Mouse (Mus musculus) ES-Bruce4 (cell line): Measurements from ENCODE around the gene Gab2. TPM values are rescaled to one million over a fixed set of nuclear protein-coding genes. Genes with fewer than 3 reads are reported as not detected.

ENCODE experiments used
- H3K27ac ChIP-seq: 2 replicates; pipeline ENCODE4 v1.5.1; 2012; ENCODE audit warnings: low read length, inconsistent platforms; ENCODE audit not compliant: insufficient read depth
- H3K27me3 ChIP-seq: 2 replicates; pipeline ENCODE4 v1.6.1; 2012; ENCODE audit warnings: mild to moderate bottlenecking, low read length, inconsistent platforms; ENCODE audit not compliant: control insufficient read depth, poor library complexity, insufficient read depth, severe bottlenecking
- H3K36me3 ChIP-seq: 2 replicates; pipeline ENCODE4 v1.6.1; 2012; ENCODE audit warnings: inconsistent platforms, mild to moderate bottlenecking, low read length, moderate library complexity; ENCODE audit not compliant: control insufficient read depth, poor library complexity, insufficient read depth, severe bottlenecking
- H3K4me1 ChIP-seq: one replicate; pipeline ENCODE4 v1.8.1; 2011; ENCODE audit warnings: low read length; ENCODE audit not compliant: control insufficient read depth, insufficient read depth
- H3K4me3 ChIP-seq: 2 replicates; pipeline ENCODE4 v1.5.1; 2011; ENCODE audit warnings: low read depth, mild to moderate bottlenecking, low read length
- H3K9ac ChIP-seq: 2 replicates; pipeline ENCODE4 v1.6.1; 2012; ENCODE audit warnings: low read depth, mild to moderate bottlenecking, inconsistent platforms; ENCODE audit not compliant: poor library complexity, severe bottlenecking
- H3K9me3 ChIP-seq: replicated peaks from 2 replicates; pipeline ENCODE4 v1.6.1; 2012; ENCODE audit warnings: mild to moderate bottlenecking, low read length, inconsistent platforms; ENCODE audit not compliant: control insufficient read depth, poor library complexity, insufficient read depth, severe bottlenecking
- CTCF ChIP-seq: IDR thresholded peaks from one replicate; pipeline ENCODE4 v1.8.1; 2011; ENCODE audit warnings: low read depth, low read length
- EP300 ChIP-seq: IDR thresholded peaks from 2 replicates; pipeline ENCODE4 v1.6.1; 2011; ENCODE audit warnings: low read depth, low read length; ENCODE audit not compliant: insufficient read depth
- POLR2A ChIP-seq: IDR thresholded peaks from one replicate; pipeline ENCODE4 v1.8.1; 2011; ENCODE audit warnings: low read length; ENCODE audit not compliant: insufficient read depth
- polyA plus RNA-seq: library from polyadenylated mRNA; stranded (reverse); fragments of >200 nt; gene quantifications from 2 replicates; pipeline ENCODE4 v1.2.4, GENCODE M21; 2011; ENCODE audit warnings: low read depth; ENCODE audit not compliant: missing spikeins, insufficient read depth, insufficient read length

The Gab2 gene
- polyA plus RNA-seq, 1 experiment = 2.6 TPM

GRCm38 (mm10) chr7:97340907-97341849 is 259.8 kb downstream of the Gab2 start:
- H3K36me3 ChIP-seq = no peaks in the 10 kb centered on the region
- peaks cover 2% of the 10 kb centered on the region for H3K4me1 ChIP-seq
- no peak for TF ChIP-seq CTCF
- TF ChIP-seq POLR2A = no peak
- TF ChIP-seq EP300 = no peak
- H3K9ac ChIP-seq = no peak overlapping the region
- 0 out of 2 replicates have a peak overlapping the region, but pooled peaks have one; percentile 2 for H3K27ac ChIP-seq
- no peaks in the 10 kb centered on the region for H3K27me3 ChIP-seq
- no peaks in the 10 kb centered on the region for H3K9me3 ChIP-seq
- no peak overlapping the region for H3K4me3 ChIP-seq

- H3K27me3 ChIP-seq = no peaks in the 10 kb centered on the region
- TF ChIP-seq POLR2A (no peak), EP300 (no peak), CTCF (no peak)
- no peaks in the 10 kb centered on the region for H3K36me3 ChIP-seq
These were observed 261.6 kb downstream of the Gab2 start for GRCm38 (mm10) chr7:97342961-97343360.

GRCm38 (mm10) chr7:97344655-97345054 is 263.3 kb downstream of the Gab2 start:
- Histone ChIP-seq H3K4me1 (peaks cover 2% of the 10 kb centered on the region), H3K9me3 (no peaks in the 10 kb centered on the region), H3K9ac (no peak overlapping the region), H3K4me3 (no peak overlapping the region), H3K36me3 (no peaks in the 10 kb centered on the region), H3K27ac (no peak overlapping the region), H3K27me3 (no peaks in the 10 kb centered on the region)
- no peak for TF ChIP-seq POLR2A
- TF ChIP-seq EP300 = no peak
- no peak for TF ChIP-seq CTCF

More at GRCm38 (mm10) chr7:97342961-97343360, 261.6 kb downstream of the Gab2 start:
- Histone ChIP-seq H3K9me3 (no peaks in the 10 kb centered on the region), H3K4me1 (peaks cover 2% of the 10 kb centered on the region), H3K9ac (no peak overlapping the region), H3K27ac (no peak overlapping the region), H3K4me3 (no peak overlapping the region)

- H3K9ac ChIP-seq = no peak overlapping the region
- H3K27me3 ChIP-seq = no peaks in the 10 kb centered on the region
- H3K9me3 ChIP-seq = no peaks in the 10 kb centered on the region
- no peak overlapping the region for H3K4me3 ChIP-seq
- H3K4me1 ChIP-seq = peaks cover 2% of the 10 kb centered on the region
- H3K27ac ChIP-seq = no peak overlapping the region
- H3K36me3 ChIP-seq = no peaks in the 10 kb centered on the region
- TF ChIP-seq EP300 (no peak), CTCF (no peak), POLR2A (no peak)
These were observed 264.0 kb downstream of the Gab2 start for GRCm38 (mm10) chr7:97345229-97345871.

- no peak overlapping the region for H3K9ac ChIP-seq
- no peaks in the 10 kb centered on the region for H3K27me3 ChIP-seq
- H3K4me1 ChIP-seq = peaks cover 2% of the 10 kb centered on the region
- H3K27ac ChIP-seq = no peak overlapping the region
- TF ChIP-seq EP300 = no peak
- TF ChIP-seq POLR2A = no peak
- TF ChIP-seq CTCF = no peak
- H3K9me3 ChIP-seq = no peaks in the 10 kb centered on the region
- no peaks in the 10 kb centered on the region for H3K36me3 ChIP-seq
- H3K4me3 ChIP-seq = no peak overlapping the region
These were observed 264.9 kb downstream of the Gab2 start for GRCm38 (mm10) chr7:97346111-97346821.
